Mouse (Mus musculus): ENCODE measurements around the gene Ddx5. TPM values are rescaled to one million over a fixed set of nuclear protein-coding genes. Genes with fewer than 3 reads are reported as not detected.
A peak's percentile ranks its signal among the peaks of the same experiment; 100 is the strongest.
"Not testable (repeated sequence)": the region's sequence is repeated elsewhere in the genome, so short reads cannot be mapped to it uniquely, and the experiment has no call there.

The Ddx5 gene
- polyA plus RNA-seq, 1 experiment from 2014 or later = 507 TPM

DNA sequence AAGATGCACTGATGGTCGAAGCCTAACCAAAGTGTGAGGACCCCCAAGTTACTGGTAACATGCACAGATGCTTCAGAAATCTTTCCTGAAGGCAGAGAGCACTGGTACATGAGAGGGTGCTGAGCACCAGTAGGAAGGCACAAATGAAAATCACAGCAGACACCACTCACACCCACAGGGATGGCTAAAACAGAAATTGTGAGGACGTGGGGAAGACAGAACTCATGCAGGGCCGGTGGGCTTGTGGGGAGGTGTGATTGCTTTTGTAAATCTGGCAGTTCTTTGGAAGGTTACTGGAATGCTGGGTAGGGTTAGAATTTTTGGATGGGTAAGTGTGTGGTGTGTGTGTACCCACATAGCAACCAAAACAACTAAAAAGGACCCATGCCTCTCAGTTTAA is 28.2 kb upstream of the Ddx5 start:
- H3K9ac ChIP-seq = no peak overlapping the region
- ATAC-seq (ENCODE audit: low FRiP score) = no peak
- H3K4me2 ChIP-seq = no peak overlapping the region
- no peaks in the 10 kb centered on the region for H3K27me3 ChIP-seq
- no peaks in the 10 kb centered on the region for H3K9me3 ChIP-seq
- 0 out of 2 replicates have a peak overlapping the region, but pooled peaks have one; percentile 4 for H3K27ac ChIP-seq
- H3K4me3 ChIP-seq (replicated peaks) = no peak overlapping the region
- peaks cover 76% of the 10 kb centered on the region for H3K36me3 ChIP-seq (replicated peaks)
- peaks cover 5% of the 10 kb centered on the region; the same call in 1 of the 2 replicates for H3K4me1 ChIP-seq
- 89% methylated on average over 3 of the region's 3 CpGs for WGBS

DNA sequence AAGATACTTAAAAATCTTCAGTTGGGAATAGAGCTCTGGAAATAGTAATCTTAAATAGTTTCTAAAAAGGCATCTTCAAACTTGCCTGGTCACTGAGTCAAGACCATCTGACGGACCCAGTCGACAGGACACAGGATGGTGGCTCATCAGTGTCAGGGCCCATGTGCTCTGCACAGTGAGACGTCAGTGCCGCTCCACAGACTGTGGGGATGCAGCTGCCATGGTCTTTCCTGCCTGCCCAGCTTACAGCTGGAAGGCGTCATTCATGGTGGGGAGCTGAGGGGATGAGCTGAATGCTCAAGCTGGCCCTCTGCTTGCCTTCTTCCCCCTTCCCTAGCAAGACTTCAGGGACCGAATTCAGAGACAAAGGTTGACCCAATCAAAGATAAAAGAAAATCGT is 27.3 kb upstream of the Ddx5 start:
- Histone ChIP-seq H3K4me3 (replicated peaks) (no peak overlapping the region), H3K9me3 (no peaks in the 10 kb centered on the region), H3K9ac (no peak overlapping the region), H3K27me3 (no peaks in the 10 kb centered on the region), H3K27ac (no peak overlapping the region), H3K36me3 (replicated peaks) (peaks cover 80% of the 10 kb centered on the region), H3K4me1 (peaks cover 5% of the 10 kb centered on the region; the same call in 1 of the 2 replicates), H3K4me2 (no peak overlapping the region)
- WGBS = 88% methylated on average over 7 of the region's 7 CpGs
- ATAC-seq (ENCODE audit: low FRiP score) = no peak

DNA sequence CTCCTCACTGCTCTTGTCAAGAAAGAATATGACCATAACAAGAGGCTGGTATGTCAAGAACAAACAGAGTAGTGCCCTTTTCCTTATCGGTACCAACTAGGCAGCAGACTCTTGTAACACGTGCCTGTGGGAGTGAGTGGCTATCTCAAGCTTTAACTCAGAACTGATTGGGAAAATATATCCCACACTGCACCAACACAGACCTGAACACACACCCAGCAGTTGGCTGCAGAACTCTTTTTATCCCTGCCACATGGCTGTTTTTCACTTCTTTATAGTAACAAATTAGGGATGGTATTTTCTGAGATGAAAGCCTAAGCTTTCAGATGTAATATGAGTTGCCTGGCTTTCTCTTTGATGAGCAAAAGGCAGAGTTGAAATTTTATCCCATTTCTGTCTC is 26.8 kb upstream of the Ddx5 start:
- ATAC-seq (ENCODE audit: low FRiP score) = no peak
- Histone ChIP-seq H3K9me3 (no peaks in the 10 kb centered on the region), H3K9ac (no peak overlapping the region), H3K4me3 (replicated peaks) (no peak overlapping the region), H3K4me1 (peaks cover 5% of the 10 kb centered on the region; the same call in 1 of the 2 replicates), H3K4me2 (no peak overlapping the region), H3K27ac (no peak overlapping the region), H3K36me3 (replicated peaks) (peaks cover 79% of the 10 kb centered on the region), H3K27me3 (no peaks in the 10 kb centered on the region)
- WGBS = 95% methylated on average over 2 of the region's 2 CpGs

DNA sequence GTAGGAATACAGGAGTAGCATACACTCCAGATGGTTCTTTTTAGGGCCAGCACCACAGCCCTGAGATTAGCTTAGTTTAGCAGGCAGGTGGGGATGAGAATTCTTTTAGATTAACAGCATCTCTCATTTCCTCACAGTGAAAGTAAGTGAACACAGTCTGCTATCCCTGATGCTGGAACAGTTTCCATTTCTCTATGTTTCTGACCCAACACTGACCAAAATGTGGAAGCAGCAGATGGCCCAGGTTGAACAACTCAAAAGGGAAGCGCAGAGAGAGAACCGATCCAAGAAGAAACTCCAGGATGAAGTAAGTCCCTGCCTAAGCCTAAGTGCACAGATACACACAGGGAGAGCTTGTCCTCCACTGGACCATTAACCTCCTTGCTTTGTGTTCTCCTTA is 26.3 kb upstream of the Ddx5 start:
- no peak for ATAC-seq (ENCODE audit: low FRiP score)
- Histone ChIP-seq H3K27ac (no peak overlapping the region), H3K4me2 (no peak overlapping the region), H3K4me3 (replicated peaks) (no peak overlapping the region), H3K36me3 (replicated peaks) (peaks cover 78% of the 10 kb centered on the region), H3K9me3 (no peaks in the 10 kb centered on the region), H3K9ac (no peak overlapping the region), H3K4me1 (peaks cover 5% of the 10 kb centered on the region; the same call in 1 of the 2 replicates), H3K27me3 (no peaks in the 10 kb centered on the region)
- 94% methylated on average over 2 of the region's 2 CpGs for WGBS

DNA sequence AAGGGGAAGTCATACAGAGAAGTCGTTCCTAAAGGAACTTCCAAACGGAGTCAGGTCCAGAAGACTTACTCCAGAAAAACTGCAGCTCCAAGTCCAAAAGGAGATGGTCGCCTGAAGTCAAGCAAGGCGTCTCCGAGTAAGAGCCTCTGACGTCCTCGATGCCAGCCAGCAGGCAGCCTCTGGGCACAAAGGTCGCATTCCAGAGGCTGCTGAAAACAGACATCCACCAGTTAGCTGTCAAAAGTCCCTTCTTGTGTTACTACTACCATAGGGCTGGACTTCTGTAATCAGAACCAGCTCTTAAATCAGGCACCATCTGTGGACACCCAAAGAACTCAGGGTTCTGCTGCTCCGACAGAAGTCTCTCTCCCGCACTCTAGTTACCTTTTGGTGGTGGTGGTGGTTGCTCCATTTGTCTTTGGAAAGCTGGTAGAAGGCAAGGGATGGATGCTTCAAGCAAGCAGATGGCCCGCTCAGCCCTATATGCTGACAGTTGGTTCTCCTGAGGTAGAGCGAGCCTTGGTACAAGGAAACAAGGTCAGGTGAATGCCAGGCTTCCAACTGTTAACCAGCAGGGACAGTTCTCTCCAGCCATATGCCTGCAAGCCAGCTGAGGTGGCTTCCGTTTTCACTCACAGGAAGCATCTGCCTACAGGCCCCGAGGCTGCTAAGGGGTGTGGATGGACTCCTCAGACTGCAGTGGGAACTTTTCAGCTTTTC is 25.8 kb upstream of the Ddx5 start:
- no peak overlapping the region for H3K9ac ChIP-seq

DNA sequence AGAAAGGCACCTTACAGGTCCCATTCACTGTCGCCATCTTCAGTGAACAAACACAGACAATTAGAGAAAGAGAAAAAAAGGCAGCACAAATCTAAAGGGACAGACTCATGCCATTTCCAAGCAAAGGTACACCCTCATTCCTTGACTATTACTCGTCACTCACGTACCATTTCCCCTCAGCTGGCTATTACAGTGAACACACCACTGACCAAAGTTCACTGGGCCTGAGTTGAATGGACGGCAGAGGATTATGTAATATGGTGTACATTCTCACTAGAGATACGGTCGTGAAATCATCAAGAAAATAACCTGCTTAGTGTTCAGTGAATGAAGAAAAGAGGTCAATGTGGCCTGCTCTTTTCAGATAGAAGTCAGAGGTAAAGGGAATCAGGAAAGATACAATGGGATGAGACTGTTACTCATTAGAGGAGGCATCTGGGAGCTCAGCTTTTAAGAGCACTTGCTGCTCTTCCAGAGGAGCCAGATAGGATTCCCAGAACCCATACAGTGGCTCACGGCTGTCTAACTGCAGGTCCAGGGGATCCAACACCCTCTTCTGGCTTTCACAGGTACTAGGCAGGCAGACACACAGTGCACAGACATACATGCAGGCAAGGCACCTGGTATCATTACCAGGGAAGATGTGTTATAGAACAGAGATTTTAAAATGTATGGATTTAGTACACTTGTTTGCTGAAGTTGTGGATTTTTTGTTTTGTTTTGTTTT is 23.6 kb upstream of the Ddx5 start:
- Histone ChIP-seq H3K4me1 (no peaks in the 10 kb centered on the region), H3K36me3 (replicated peaks) (peaks cover 76% of the 10 kb centered on the region)
- 87% methylated on average over 7 of the region's 7 CpGs for WGBS

More for the DNA sequence above, 25.8 kb upstream of the Ddx5 start:
- Histone ChIP-seq H3K4me1 (peaks cover 5% of the 10 kb centered on the region; the same call in 1 of the 2 replicates), H3K27me3 (no peaks in the 10 kb centered on the region), H3K9me3 (no peaks in the 10 kb centered on the region), H3K4me3 (replicated peaks) (no peak overlapping the region), H3K36me3 (replicated peaks) (peaks cover 78% of the 10 kb centered on the region), H3K27ac (no peak overlapping the region), H3K4me2 (no peak overlapping the region)
- WGBS = 87% methylated on average over 14 of the region's 14 CpGs
- ATAC-seq (ENCODE audit: low FRiP score) = no peak

DNA sequence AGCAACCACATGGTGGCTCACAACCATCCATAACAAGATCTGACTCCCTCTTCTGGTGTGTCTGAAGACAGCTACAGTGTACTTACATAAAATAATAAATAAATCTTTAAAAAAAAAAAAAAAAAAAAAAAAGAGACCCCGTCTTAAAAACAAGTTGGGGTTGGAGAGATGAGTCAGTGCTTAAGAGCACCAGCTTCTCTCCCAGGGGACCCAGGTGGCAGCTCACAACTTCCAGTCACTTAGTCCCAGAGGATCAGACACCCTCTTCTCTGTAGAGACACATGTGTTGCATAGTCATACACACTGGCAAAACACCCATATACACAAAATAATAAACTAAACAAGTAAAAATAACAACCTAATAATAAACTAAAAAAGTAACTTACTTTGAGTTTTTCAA is 18.5 kb upstream of the Ddx5 start:
- not testable (repeated sequence) for H3K9ac ChIP-seq
- peaks cover 52% of the 10 kb centered on the region for H3K36me3 ChIP-seq (replicated peaks)

More for the DNA sequence above, 23.6 kb upstream of the Ddx5 start:
- no peak overlapping the region for H3K27ac ChIP-seq
- H3K9me3 ChIP-seq = no peaks in the 10 kb centered on the region
- H3K4me3 ChIP-seq (replicated peaks) = no peak overlapping the region
- no peaks in the 10 kb centered on the region for H3K27me3 ChIP-seq
- H3K9ac ChIP-seq = no peak overlapping the region
- H3K4me2 ChIP-seq = no peak overlapping the region
- ATAC-seq (ENCODE audit: low FRiP score) = no peak

DNA sequence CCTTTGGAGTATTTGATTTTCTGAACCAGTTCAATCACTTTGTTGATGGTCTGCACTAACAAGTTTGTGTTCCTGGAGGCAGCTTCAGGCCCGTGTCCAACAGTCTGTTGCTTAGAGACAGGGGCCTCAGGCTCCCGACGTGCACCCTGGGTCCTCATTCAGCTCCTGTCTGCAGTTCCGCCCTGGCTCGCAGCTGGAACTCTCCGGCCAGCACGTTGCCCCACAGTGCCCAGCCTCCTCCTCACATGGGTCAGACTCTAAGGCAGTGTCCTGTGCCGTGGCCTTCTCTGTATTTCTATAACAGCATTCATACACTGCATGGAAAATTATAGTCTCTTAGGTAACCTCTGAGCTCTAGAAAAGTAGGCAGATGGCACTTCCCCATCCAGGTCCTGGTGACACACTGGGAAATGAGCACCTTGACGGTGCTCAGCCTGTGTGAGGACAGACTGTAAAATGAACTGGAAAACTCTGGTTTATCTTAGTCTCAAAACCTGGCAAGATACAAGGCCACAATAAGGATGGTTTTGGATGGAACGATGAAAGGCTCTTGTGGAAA is 13.2 kb upstream of the Ddx5 start:
- peaks cover 73% of the 10 kb centered on the region for H3K36me3 ChIP-seq (replicated peaks)
- no peak for ATAC-seq (ENCODE audit: low FRiP score)
- H3K4me1 ChIP-seq = no peaks in the 10 kb centered on the region
- peaks cover 3% of the 10 kb centered on the region; the same call in 1 of the 2 replicates for H3K9me3 ChIP-seq
- WGBS = 84% methylated on average over 10 of the region's 10 CpGs
- H3K27me3 ChIP-seq = no peaks in the 10 kb centered on the region
- no peak overlapping the region for H3K4me2 ChIP-seq
- H3K27ac ChIP-seq = no peak overlapping the region
- no peak overlapping the region for H3K9ac ChIP-seq
- no peak overlapping the region for H3K4me3 ChIP-seq (replicated peaks)

More for the DNA sequence above, 18.5 kb upstream of the Ddx5 start:
- not testable (repeated sequence) for ATAC-seq (ENCODE audit: low FRiP score); H3K4me3 ChIP-seq (replicated peaks); H3K4me1 ChIP-seq; H3K27ac ChIP-seq; H3K4me2 ChIP-seq; H3K27me3 ChIP-seq; H3K9me3 ChIP-seq
- WGBS = 92% methylated on average over 1 of the region's 1 CpGs

DNA sequence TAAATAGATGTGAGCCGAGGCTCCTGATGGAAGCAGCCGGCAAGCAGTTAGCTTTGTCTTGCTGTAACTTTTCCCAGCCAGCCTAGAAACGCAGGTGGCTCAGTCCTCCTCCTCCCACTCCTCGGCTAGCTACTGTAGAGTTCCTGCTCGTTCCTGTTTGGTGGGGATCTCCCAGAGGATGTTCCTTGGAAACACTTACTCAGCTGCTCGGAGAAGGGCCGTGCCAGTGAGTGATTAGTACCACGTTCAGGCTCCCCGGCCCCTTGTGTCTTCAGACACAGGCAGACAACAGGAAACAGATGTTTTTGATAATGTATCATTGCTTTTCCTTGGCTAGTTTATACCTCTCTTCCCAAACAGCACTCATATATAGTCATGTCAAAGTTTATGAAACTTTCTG is 6.7 kb upstream of the Ddx5 start:
- ATAC-seq (ENCODE audit: low FRiP score) = no peak
- 79% methylated on average over 9 of the region's 9 CpGs for WGBS

DNA sequence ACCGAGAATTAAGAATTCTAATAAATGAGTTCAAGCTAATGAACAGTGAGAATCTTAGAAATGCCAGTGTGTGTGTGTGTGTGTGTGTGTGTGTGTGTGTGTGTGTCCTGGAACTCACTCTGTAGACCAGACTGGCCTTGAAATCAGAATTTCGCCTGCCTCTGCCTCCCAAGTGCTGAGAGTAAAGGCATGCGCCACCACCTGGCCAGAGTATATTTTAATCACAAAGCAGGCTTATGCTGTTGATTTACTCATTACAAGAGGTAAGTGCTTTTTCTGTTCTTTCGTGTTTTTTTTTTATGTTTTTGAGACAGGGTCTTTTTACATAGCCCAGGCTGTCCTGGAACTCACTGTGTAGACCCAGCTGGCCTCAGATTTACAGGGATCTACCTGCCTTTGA is 4.9 kb upstream of the Ddx5 start:
- peaks cover 57% of the 10 kb centered on the region for H3K36me3 ChIP-seq (replicated peaks)
- WGBS = 80% methylated on average over 4 of the region's 4 CpGs

More for the DNA sequence above, 6.7 kb upstream of the Ddx5 start:
- Histone ChIP-seq H3K4me3 (replicated peaks) (no peak overlapping the region), H3K27ac (no peak overlapping the region), H3K36me3 (replicated peaks) (peaks cover 75% of the 10 kb centered on the region), H3K4me1 (no peaks in the 10 kb centered on the region), H3K4me2 (no peak overlapping the region), H3K27me3 (no peaks in the 10 kb centered on the region), H3K9me3 (peaks cover 3% of the 10 kb centered on the region; the same call in 1 of the 2 replicates), H3K9ac (no peak overlapping the region)

DNA sequence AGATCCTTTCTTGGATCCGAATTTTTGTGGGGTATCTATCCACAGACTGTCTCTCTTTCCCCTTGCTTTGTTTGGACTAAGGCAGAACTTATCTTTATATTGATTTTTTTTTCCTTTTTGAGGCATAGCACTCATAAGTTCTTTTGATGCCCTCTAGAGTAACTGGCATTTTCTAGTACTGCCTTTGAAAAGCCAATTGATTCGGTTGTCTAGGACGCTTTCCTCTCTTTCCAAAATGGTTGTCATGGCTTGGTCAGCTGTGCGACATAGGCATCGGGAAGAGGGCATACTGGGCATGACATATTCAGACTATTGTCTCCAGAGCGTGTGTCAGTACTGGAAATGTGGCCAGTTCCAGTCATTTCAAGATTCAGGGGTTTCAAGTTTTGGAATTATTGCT is 664 bp upstream of the Ddx5 start:
- peak overlapping the region; percentile 93 for H3K4me3 ChIP-seq (replicated peaks)
- no peaks in the 10 kb centered on the region for H3K9me3 ChIP-seq
- no peaks in the 10 kb centered on the region for H3K27me3 ChIP-seq
- no peak for ATAC-seq (ENCODE audit: low FRiP score)
- 0% methylated on average over 6 of the region's 6 CpGs for WGBS
- H3K9ac ChIP-seq = peak overlapping the region; percentile 97
- H3K4me2 ChIP-seq = peak overlapping the region; percentile 80
- peaks cover 47% of the 10 kb centered on the region for H3K36me3 ChIP-seq (replicated peaks)
- peaks cover 22% of the 10 kb centered on the region for H3K4me1 ChIP-seq
- peak overlapping the region; percentile 98 for H3K27ac ChIP-seq

More for the DNA sequence above, 4.9 kb upstream of the Ddx5 start:
- Histone ChIP-seq H3K9me3 (peaks cover 3% of the 10 kb centered on the region; the same call in 1 of the 2 replicates), H3K4me1 (peaks cover 9% of the 10 kb centered on the region), H3K27me3 (no peaks in the 10 kb centered on the region), H3K9ac (no peak overlapping the region), H3K4me3 (replicated peaks) (no peak overlapping the region), H3K27ac (no peak overlapping the region), H3K4me2 (no peak overlapping the region)
- no peak for ATAC-seq (ENCODE audit: low FRiP score)

DNA sequence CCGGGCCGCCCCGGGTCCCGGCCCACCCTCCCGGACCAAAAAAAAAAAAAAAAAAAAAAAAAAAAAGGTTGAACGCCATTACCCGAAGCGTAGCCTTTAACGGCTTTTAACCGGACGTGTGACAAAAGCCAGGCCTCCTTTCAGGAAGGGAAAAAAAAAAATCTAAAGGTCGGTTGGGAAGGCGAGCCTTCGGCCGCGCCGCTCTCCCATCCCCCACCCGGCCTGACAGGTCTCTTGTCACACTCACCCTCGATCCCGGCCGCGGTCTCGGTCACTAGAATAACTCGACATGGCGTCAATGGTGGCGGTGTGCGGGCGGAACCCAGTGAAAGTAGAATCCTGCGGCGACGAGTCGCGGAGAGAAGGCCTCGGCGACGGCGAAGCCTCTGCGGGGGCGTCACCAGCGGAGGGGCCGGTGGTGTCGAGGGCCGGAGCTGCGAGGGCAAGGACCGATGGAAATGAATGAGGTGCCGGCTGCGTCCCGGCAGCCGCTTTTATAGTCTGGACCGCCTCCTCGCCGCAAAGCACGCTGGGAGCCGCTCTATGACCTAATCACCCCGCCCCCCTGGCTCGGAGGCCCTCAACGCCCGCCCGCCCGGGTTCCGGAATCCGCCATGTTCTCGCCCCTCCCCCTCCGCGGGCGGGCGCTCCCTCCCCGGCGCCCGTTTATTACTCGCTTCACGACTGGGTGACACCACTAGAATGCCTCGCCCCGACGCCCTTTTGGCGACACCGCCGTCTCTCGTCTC is 785 bp downstream of the Ddx5 start:
- Histone ChIP-seq H3K9ac (peak overlapping the region; percentile 97), H3K27ac (peak overlapping the region; percentile 98), H3K27me3 (no peaks in the 10 kb centered on the region), H3K36me3 (replicated peaks) (peaks cover 47% of the 10 kb centered on the region), H3K4me2 (peak overlapping the region; percentile 80), H3K9me3 (no peaks in the 10 kb centered on the region), H3K4me3 (replicated peaks) (peak overlapping the region; percentile 93), H3K4me1 (peaks cover 29% of the 10 kb centered on the region)
- under 1% methylated on average over 72 of the region's 79 CpGs for WGBS
- peak; percentile 86 for ATAC-seq (ENCODE audit: low FRiP score)

Data from forebrain, embryonic 12.5 days (tissue).